Mouse (Mus musculus): ENCODE data around the gene Renbp. TPM values are rescaled to one million over a fixed set of nuclear protein-coding genes. Genes with fewer than 3 reads are reported as not detected.

Gene Renbp
- polyA plus RNA-seq, 1 experiment from 2014 or later: 11.1 TPM

DNA sequence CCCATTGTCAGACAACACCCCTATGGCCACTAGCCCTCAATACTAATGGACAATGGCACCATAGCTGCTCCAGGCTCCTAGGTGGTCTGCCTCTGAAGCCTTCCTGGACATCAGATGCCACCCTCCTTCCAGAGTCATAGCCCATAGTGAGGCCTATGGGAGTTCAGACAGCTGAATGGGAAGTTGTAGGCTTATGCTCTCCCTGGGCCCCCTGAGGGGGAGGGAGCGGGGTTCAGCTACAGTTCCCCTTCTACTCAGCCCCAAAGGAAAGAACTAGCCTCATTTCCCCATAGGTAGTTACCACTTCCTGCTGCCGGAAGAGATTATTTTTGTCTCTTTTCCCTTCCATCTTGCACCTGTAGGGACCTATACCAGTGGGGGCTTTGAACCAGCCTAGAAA, 19.1 kb downstream of the Renbp start:
- no peak overlapping the region for H3K9ac ChIP-seq (replicated peaks; ENCODE audit: low read length)
- no peak overlapping the region for H3K27ac ChIP-seq (replicated peaks; ENCODE audit: low read depth, low read length)
- H3K4me1 ChIP-seq (ENCODE audit: control insufficient read depth, insufficient read depth, low read length): 0 out of 2 replicates have a peak, but pooled peaks cover 2% of the 10 kb centered on the region
- ATAC-seq (ENCODE audit: low FRiP score, low TSS enrichment) (no peak), DNase-seq (no peak)
- no peak overlapping the region for H3K4me2 ChIP-seq (ENCODE audit: low read length)
- no peak overlapping the region for H3K4me3 ChIP-seq (replicated peaks; ENCODE audit: low read depth, low read length)
- H3K36me3 ChIP-seq (ENCODE audit: control insufficient read depth, insufficient read depth, low read length): no peaks in the 10 kb centered on the region
- H3K27me3 ChIP-seq (ENCODE audit: control insufficient read depth, insufficient read depth, low read length): no peaks in the 10 kb centered on the region
- WGBS: 85% methylated on average over 2 of the region's 2 CpGs
- H3K9me3 ChIP-seq (ENCODE audit: control insufficient read depth, low read length): no peaks in the 10 kb centered on the region

- Histone ChIP-seq H3K9me3 (ENCODE audit: control insufficient read depth, low read length) (no peaks in the 10 kb centered on the region), H3K4me1 (ENCODE audit: control insufficient read depth, insufficient read depth, low read length) (0 out of 2 replicates have a peak, but pooled peaks cover 2% of the 10 kb centered on the region), H3K9ac (replicated peaks; ENCODE audit: low read length) (no peak overlapping the region), H3K27ac (replicated peaks; ENCODE audit: low read depth, low read length) (no peak overlapping the region), H3K4me3 (replicated peaks; ENCODE audit: low read depth, low read length) (no peak overlapping the region), H3K27me3 (ENCODE audit: control insufficient read depth, insufficient read depth, low read length) (no peaks in the 10 kb centered on the region), H3K4me2 (ENCODE audit: low read length) (no peak overlapping the region; the same call in 1 of the 2 replicates), H3K36me3 (ENCODE audit: control insufficient read depth, insufficient read depth, low read length) (no peaks in the 10 kb centered on the region)
- ATAC-seq (ENCODE audit: low FRiP score, low TSS enrichment) (no peak), DNase-seq (peak; percentile 1)
- 20% methylated on average over 25 of the region's 26 CpGs for WGBS
Observed at GRCm38 (mm10) chrX:73911156-73911555, 19.5 kb downstream of the Renbp start.

GRCm38 (mm10) chrX:73910451-73910850, 20.2 kb downstream of the Renbp start:
- ATAC-seq (ENCODE audit: low FRiP score, low TSS enrichment) (no peak), DNase-seq (no peak)
- no peak overlapping the region for H3K27ac ChIP-seq (replicated peaks; ENCODE audit: low read depth, low read length)
- H3K9me3 ChIP-seq (ENCODE audit: control insufficient read depth, low read length): no peaks in the 10 kb centered on the region
- H3K4me1 ChIP-seq (ENCODE audit: control insufficient read depth, insufficient read depth, low read length): 0 out of 2 replicates have a peak, but pooled peaks cover 2% of the 10 kb centered on the region
- H3K4me2 ChIP-seq (ENCODE audit: low read length): no peak overlapping the region
- no peaks in the 10 kb centered on the region for H3K36me3 ChIP-seq (ENCODE audit: control insufficient read depth, insufficient read depth, low read length)
- no peak overlapping the region for H3K9ac ChIP-seq (replicated peaks; ENCODE audit: low read length)
- no peaks in the 10 kb centered on the region for H3K27me3 ChIP-seq (ENCODE audit: control insufficient read depth, insufficient read depth, low read length)
- no peak overlapping the region for H3K4me3 ChIP-seq (replicated peaks; ENCODE audit: low read depth, low read length)

DNA sequence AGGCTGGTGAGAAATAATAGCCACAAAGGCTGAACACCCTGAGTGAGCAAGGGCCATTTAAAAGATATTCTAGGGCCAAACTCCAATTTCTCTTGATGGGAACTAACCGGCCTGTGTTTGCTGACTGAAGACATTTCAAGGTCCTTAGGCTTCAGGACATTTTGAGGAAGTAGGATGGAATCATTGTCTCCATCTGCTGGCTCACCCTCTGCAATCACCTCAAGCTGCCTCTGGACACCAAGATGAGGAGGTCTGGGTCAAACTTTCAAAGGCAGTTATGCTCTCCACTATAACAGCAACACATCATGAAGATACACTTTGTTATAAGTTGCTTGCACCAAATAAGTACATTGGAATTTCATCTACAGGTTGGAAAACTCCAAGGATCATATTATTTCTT, 20.6 kb downstream of the Renbp start:
- H3K36me3 ChIP-seq (ENCODE audit: control insufficient read depth, insufficient read depth, low read length): no peaks in the 10 kb centered on the region
- WGBS: 92% methylated on average over 1 of the region's 1 CpGs
- no peak overlapping the region for H3K4me2 ChIP-seq (ENCODE audit: low read length)
- no peak overlapping the region for H3K4me3 ChIP-seq (replicated peaks; ENCODE audit: low read depth, low read length)
- H3K9ac ChIP-seq (replicated peaks; ENCODE audit: low read length): no peak overlapping the region
- H3K27ac ChIP-seq (replicated peaks; ENCODE audit: low read depth, low read length): no peak overlapping the region
- DNase-seq (no peak), ATAC-seq (ENCODE audit: low FRiP score, low TSS enrichment) (no peak)
- 0 out of 2 replicates have a peak, but pooled peaks cover 2% of the 10 kb centered on the region for H3K4me1 ChIP-seq (ENCODE audit: control insufficient read depth, insufficient read depth, low read length)
- no peaks in the 10 kb centered on the region for H3K9me3 ChIP-seq (ENCODE audit: control insufficient read depth, low read length)
- H3K27me3 ChIP-seq (ENCODE audit: control insufficient read depth, insufficient read depth, low read length): no peaks in the 10 kb centered on the region

DNA sequence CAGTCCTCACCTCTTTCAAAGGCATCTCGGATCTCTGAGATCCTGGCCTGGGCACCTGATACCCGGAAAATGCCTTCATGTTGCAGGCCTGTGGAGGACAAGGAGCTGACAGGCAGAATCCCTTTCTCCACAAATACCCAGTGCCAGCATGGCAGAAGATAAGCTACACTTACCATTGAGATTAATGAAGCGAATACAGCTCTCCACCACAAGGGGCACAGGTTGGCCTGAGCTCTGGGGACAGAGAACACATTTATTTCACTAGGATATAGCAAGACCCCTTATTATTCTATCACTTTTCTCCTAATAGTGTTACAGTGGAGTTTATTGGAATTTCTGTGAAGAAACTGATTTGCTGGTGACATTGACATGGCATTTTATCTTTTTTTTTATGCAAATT, 32.7 kb downstream of the Renbp start:
- H3K9me3 ChIP-seq (ENCODE audit: control insufficient read depth, low read length): no peaks in the 10 kb centered on the region
- WGBS: 66% methylated on average over 3 of the region's 3 CpGs
- H3K36me3 ChIP-seq (ENCODE audit: control insufficient read depth, insufficient read depth, low read length): no peaks in the 10 kb centered on the region
- no peak overlapping the region for H3K4me3 ChIP-seq (replicated peaks; ENCODE audit: low read depth, low read length)
- no peak overlapping the region for H3K9ac ChIP-seq (replicated peaks; ENCODE audit: low read length)
- no peak for ATAC-seq (ENCODE audit: low FRiP score, low TSS enrichment)
- no peak overlapping the region for H3K4me2 ChIP-seq (ENCODE audit: low read length)
- DNase-seq: peak; percentile 14
- H3K27ac ChIP-seq (replicated peaks; ENCODE audit: low read depth, low read length): no peak overlapping the region
- no peaks in the 10 kb centered on the region for H3K27me3 ChIP-seq (ENCODE audit: control insufficient read depth, insufficient read depth, low read length)
- no peaks in the 10 kb centered on the region for H3K4me1 ChIP-seq (ENCODE audit: control insufficient read depth, insufficient read depth, low read length)

DNA sequence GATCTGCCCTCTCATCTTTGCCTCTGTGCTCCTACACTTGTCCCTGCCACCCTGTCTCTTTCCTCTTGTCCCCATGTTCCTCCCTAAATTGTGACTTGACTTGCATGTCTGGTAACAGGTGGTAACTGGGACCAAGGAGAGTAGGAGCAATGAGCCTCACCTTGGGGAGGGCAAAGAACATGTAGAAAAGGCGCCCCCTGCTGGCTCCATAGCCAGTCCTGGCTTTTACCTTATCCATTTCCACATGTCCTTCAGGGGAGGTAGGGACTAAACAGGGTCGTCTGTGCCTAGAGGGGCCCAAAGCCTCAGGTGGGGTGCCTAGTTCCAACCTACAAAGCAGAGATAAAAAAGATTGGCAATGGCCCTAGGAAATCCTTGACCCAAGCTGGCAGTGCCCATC, 34.9 kb downstream of the Renbp start, which contains the start of gene L1cam:
Gene L1cam, minus strand, starts transcription at position 387 of the 400 bp plus-strand sequence.
- H3K27ac ChIP-seq (replicated peaks; ENCODE audit: low read depth, low read length): no peak within 1 kb of the TSS
- no peaks in the 10 kb centered on the region for H3K36me3 ChIP-seq (ENCODE audit: control insufficient read depth, insufficient read depth, low read length)
- H3K9me3 ChIP-seq (ENCODE audit: control insufficient read depth, low read length): no peaks in the 10 kb centered on the region
- no peak within 1 kb of the TSS for H3K4me3 ChIP-seq (replicated peaks; ENCODE audit: low read depth, low read length)
- no peak within 1 kb of the TSS for H3K9ac ChIP-seq (replicated peaks; ENCODE audit: low read length)
- 23% methylated on average over 2 of the region's 2 CpGs for WGBS
- peak; percentile 71 for DNase-seq
- no peaks in the 10 kb centered on the region for H3K4me1 ChIP-seq (ENCODE audit: control insufficient read depth, insufficient read depth, low read length)
- no peak for ATAC-seq (ENCODE audit: low FRiP score, low TSS enrichment)
- H3K4me2 ChIP-seq (ENCODE audit: low read length): no peak within 1 kb of the TSS
- H3K27me3 ChIP-seq (ENCODE audit: control insufficient read depth, insufficient read depth, low read length): no peaks in the 10 kb centered on the region

GRCm38 (mm10) chrX:73892833-73893232, 37.8 kb downstream of the Renbp start:
- Histone ChIP-seq H3K9ac (replicated peaks; ENCODE audit: low read length) (no peak overlapping the region), H3K4me2 (ENCODE audit: low read length) (no peak overlapping the region), H3K36me3 (ENCODE audit: control insufficient read depth, insufficient read depth, low read length) (no peaks in the 10 kb centered on the region), H3K9me3 (ENCODE audit: control insufficient read depth, low read length) (no peaks in the 10 kb centered on the region), H3K27me3 (ENCODE audit: control insufficient read depth, insufficient read depth, low read length) (no peaks in the 10 kb centered on the region), H3K4me3 (replicated peaks; ENCODE audit: low read depth, low read length) (no peak overlapping the region), H3K4me1 (ENCODE audit: control insufficient read depth, insufficient read depth, low read length) (no peaks in the 10 kb centered on the region), H3K27ac (replicated peaks; ENCODE audit: low read depth, low read length) (no peak overlapping the region)
- no peak for DNase-seq
- 90% methylated on average over 14 of the region's 14 CpGs for WGBS
- no peak for ATAC-seq (ENCODE audit: low FRiP score, low TSS enrichment)

GRCm38 (mm10) chrX:73891551-73892152, 39.0 kb downstream of the Renbp start, which contains the start of gene Avpr2:
Avpr2 (plus strand) TSS chrX:73892102.
- Histone ChIP-seq H3K9ac (replicated peaks; ENCODE audit: low read length) (no peak within 1 kb of the TSS), H3K9me3 (ENCODE audit: control insufficient read depth, low read length) (no peaks in the 10 kb centered on the region), H3K27me3 (ENCODE audit: control insufficient read depth, insufficient read depth, low read length) (no peaks in the 10 kb centered on the region), H3K4me2 (ENCODE audit: low read length) (no peak within 1 kb of the TSS), H3K4me1 (ENCODE audit: control insufficient read depth, insufficient read depth, low read length) (no peaks in the 10 kb centered on the region), H3K4me3 (replicated peaks; ENCODE audit: low read depth, low read length) (no peak within 1 kb of the TSS), H3K27ac (replicated peaks; ENCODE audit: low read depth, low read length) (no peak within 1 kb of the TSS), H3K36me3 (ENCODE audit: control insufficient read depth, insufficient read depth, low read length) (no peaks in the 10 kb centered on the region)
- DNase-seq: no peak
- no peak for ATAC-seq (ENCODE audit: low FRiP score, low TSS enrichment)
- 86% methylated on average over 6 of the region's 6 CpGs for WGBS

- no peak overlapping the region; the same call in 1 of the 2 replicates for H3K27ac ChIP-seq (replicated peaks; ENCODE audit: low read depth, low read length)
- H3K9me3 ChIP-seq (ENCODE audit: control insufficient read depth, low read length): no peaks in the 10 kb centered on the region
- no peak for ATAC-seq (ENCODE audit: low FRiP score, low TSS enrichment)
- peak; percentile 9 for DNase-seq
- H3K36me3 ChIP-seq (ENCODE audit: control insufficient read depth, insufficient read depth, low read length): no peaks in the 10 kb centered on the region
- H3K4me1 ChIP-seq (ENCODE audit: control insufficient read depth, insufficient read depth, low read length): no peaks in the 10 kb centered on the region; the same call in 1 of the 2 replicates
- no peak overlapping the region; the same call in 1 of the 2 replicates for H3K4me3 ChIP-seq (replicated peaks; ENCODE audit: low read depth, low read length)
- H3K27me3 ChIP-seq (ENCODE audit: control insufficient read depth, insufficient read depth, low read length): no peaks in the 10 kb centered on the region
- peak overlapping the region; percentile 72 for H3K9ac ChIP-seq (replicated peaks; ENCODE audit: low read length)
- WGBS: 16% methylated on average over 6 of the region's 6 CpGs
- H3K4me2 ChIP-seq (ENCODE audit: low read length): peak overlapping the region; percentile 57
Observed at GRCm38 (mm10) chrX:73881463-73881862, 49.2 kb downstream of the Renbp start.

All from midbrain, embryonic 14.5 days (tissue).